9 mouse cellular contexts compared by ENCODE assay signal in genomic region chr3:14667126-14667525, GRCm38 (mm10). TPM values are rescaled to one million over a fixed set of nuclear protein-coding genes. Genes with fewer than 3 reads are reported as not detected.
DNase-seq lines count a peak whose midpoint lies in the region; ATAC-seq lines count a peak whose summit lies in the region.
"Had no signal": no experiment of that assay in that cellular context is flagged by ENCODE, and none has a peak within 500 bp of the region (broad histone marks: within the 10 kb centered on the region; RNA-seq: fewer than 3 reads in every experiment).

No protein-coding gene starts in this region.

- 49% methylated on average over 2 of the region's 2 CpGs for WGBS in heart, embryonic 12.5 days
- 63% methylated on average over 2 of the region's 2 CpGs for WGBS in embryonic facial prominence, embryonic 11.5 days

- no peak overlapping the region for H3K4me2 ChIP-seq in heart, embryonic 12.5 days
- H3K4me2 ChIP-seq in embryonic facial prominence, embryonic 11.5 days (ENCODE audit: low read depth, low read length): no peak overlapping the region
- H3K4me2 ChIP-seq: limb, embryonic 13.5 days had no signal

- no peaks in the 10 kb centered on the region for H3K36me3 ChIP-seq in heart, embryonic 12.5 days
- no peaks in the 10 kb centered on the region for H3K36me3 ChIP-seq in embryonic facial prominence, embryonic 11.5 days (replicated peaks; ENCODE audit: control insufficient read depth, insufficient read depth, low read depth, low read length)
- H3K36me3 ChIP-seq: limb, embryonic 13.5 days had no signal

- no peak overlapping the region for H3K9ac ChIP-seq in heart, embryonic 12.5 days
- no peak overlapping the region for H3K9ac ChIP-seq in embryonic facial prominence, embryonic 11.5 days (replicated peaks; ENCODE audit: low read length)
- H3K9ac ChIP-seq: limb, embryonic 13.5 days had no signal

- H3K27me3 ChIP-seq in heart, embryonic 12.5 days (replicated peaks): no peaks in the 10 kb centered on the region
- no peaks in the 10 kb centered on the region for H3K27me3 ChIP-seq in embryonic facial prominence, embryonic 11.5 days (ENCODE audit: control insufficient read depth, insufficient read depth, low read length)
- H3K27me3 ChIP-seq: limb, embryonic 13.5 days had no signal

- no peaks in the 10 kb centered on the region for H3K9me3 ChIP-seq in heart, embryonic 12.5 days (replicated peaks)
- no peaks in the 10 kb centered on the region for H3K9me3 ChIP-seq in embryonic facial prominence, embryonic 11.5 days (replicated peaks; ENCODE audit: control insufficient read depth, low read length)
- H3K9me3 ChIP-seq: limb, embryonic 13.5 days had no signal

- ATAC-seq in heart, embryonic 12.5 days (ENCODE audit: insufficient number of reproducible peaks, low FRiP score): no peak
- no peak for ATAC-seq in embryonic facial prominence, embryonic 11.5 days (replicated peaks; ENCODE audit: insufficient number of reproducible peaks, low FRiP score, low TSS enrichment, low read depth)

- H3K4me3 ChIP-seq in heart, embryonic 12.5 days: no peak overlapping the region
- no peak overlapping the region for H3K4me3 ChIP-seq in embryonic facial prominence, embryonic 11.5 days (ENCODE audit: low read depth, low read length)
- H3K4me3 ChIP-seq: limb, embryonic 13.5 days had no signal

- H3K4me1 ChIP-seq in heart, embryonic 12.5 days (replicated peaks): no peaks in the 10 kb centered on the region
- H3K4me1 ChIP-seq in embryonic facial prominence, embryonic 11.5 days (ENCODE audit: control insufficient read depth, insufficient read depth, low read length): no peaks in the 10 kb centered on the region
- H3K4me1 ChIP-seq: limb, embryonic 13.5 days had no signal

- DNase-seq in heart, adult 9 months (ENCODE audit: low spot score in 2 of 2): peak; percentile 12 to 44
- DNase-seq in CD4-positive, CD25-positive, alpha-beta regulatory T cell, adult 2 months (ENCODE audit: low read depth, low spot score): peak; percentile 44
- peak; percentile 6 for DNase-seq in adrenal gland, adult 8-10 months
- DNase-seq in embryonic facial prominence, embryonic 11.5 days (ENCODE audit: low spot score): peak; percentile 55
- DNase-seq in kidney, postnatal 36 days: peak; percentile 53 to 74
- peak; percentile 28 to 68 for DNase-seq in lung, postnatal 4 days
- DNase-seq in testis, postnatal 10 days (ENCODE audit: low spot score): peak; percentile 53

- H3K27ac ChIP-seq in heart, embryonic 12.5 days (ENCODE audit: poor library complexity, severe bottlenecking): no peak overlapping the region
- no peak overlapping the region for H3K27ac ChIP-seq in embryonic facial prominence, embryonic 11.5 days (replicated peaks; ENCODE audit: low read depth, low read length)
- H3K27ac ChIP-seq: limb, embryonic 13.5 days had no signal

RNA-seq across cellular contexts. Expression of gene Car13, which starts 25.6 kb away (rescaled TPM):
- 3.7 and 3.9 TPM in 2 replicates for polyA plus RNA-seq in heart, embryonic 12.5 days (2016; fragmentation: Nextera tagmentation; extraction: Ambion mirVana)
- total RNA-seq in adrenal gland, adult 8-10 months (2022): 1 to 10 TPM; 2.2 to 7.6 (median 6.0) TPM
- polyA plus RNA-seq in embryonic facial prominence, embryonic 11.5 days (2014; fragmentation: Nextera tagmentation; extraction: Ambion mirVana): 3.5 and 4.5 TPM in 2 replicates

RNA-seq across cellular contexts. Expression of gene 1810022K09Rik, which starts 56.0 kb away (rescaled TPM):
- 424 and 429 TPM in 2 replicates for polyA plus RNA-seq in heart, embryonic 12.5 days (2016; fragmentation: Nextera tagmentation; extraction: Ambion mirVana)
- total RNA-seq in adrenal gland, adult 8-10 months (2022): 100 to 1,000 TPM; 127 to 162 (median 148) TPM
- polyA plus RNA-seq in embryonic facial prominence, embryonic 11.5 days (2014; fragmentation: Nextera tagmentation; extraction: Ambion mirVana): 472 and 560 TPM in 2 replicates

Comparison
In these comparisons a context has a peak if more than half of its experiments do, and no peak if none do; other contexts are left out.
1. DNase-seq: peak in every context shown above with its lines; median percentile 64 in kidney, postnatal 36 days; 55 in embryonic facial prominence, embryonic 11.5 days; 53 in testis, postnatal 10 days; 48 in lung, postnatal 4 days; 44 in CD4-positive, CD25-positive, alpha-beta regulatory T cell, adult 2 months; 28 in heart, adult 9 months; 6 in adrenal gland, adult 8-10 months.